Mouse (Mus musculus) stomach, postnatal 0 days (tissue): ENCODE data around the gene 2310022A10Rik.

ENCODE experiments used
- CTCF ChIP-seq: IDR thresholded peaks from 2 replicates; pipeline ENCODE4 v1.5.1; 2016; ENCODE audit warnings: antibody characterized with exemption, low read depth, mild to moderate bottlenecking, moderate library complexity
- EP300 ChIP-seq: optimal IDR thresholded peaks from 2 replicates; pipeline ENCODE3; 2016; ENCODE audit warnings: antibody characterized with exemption

- TF ChIP-seq EP300 (no peak), CTCF (peak; percentile 47)
These were observed 37.7 kb downstream of the 2310022A10Rik start for GRCm38 (mm10) chr7:27590566-27591213.
